Mouse (Mus musculus) CH12.LX (cell line): ENCODE data around the gene Hivep2. TPM values are rescaled to one million over a fixed set of nuclear protein-coding genes. Genes with fewer than 3 reads are reported as not detected.

Source experiments
- DNase-seq: peaks from one replicate; pipeline ENCODE4 v3.0.0-alpha.2; 2013; ENCODE audit errors: extremely low read depth
- H3K27ac ChIP-seq: 2 replicates; pipeline ENCODE4 v1.5.1; 2012; ENCODE audit warnings: low read depth, mild to moderate bottlenecking, control low read depth, moderate library complexity; ENCODE audit not compliant: insufficient read depth
- H3K27me3 ChIP-seq: replicated peaks from 2 replicates; pipeline ENCODE3; 2012; ENCODE audit warnings: inconsistent platforms
- H3K36me3 ChIP-seq, 2 experiments: replicated peaks in 1 of 2; 2 replicates each; pipeline versions ENCODE3 to v1.6.1; 2012; ENCODE audit warnings: inconsistent platforms in 1 of 2, low read length in 1 of 2, mild to moderate bottlenecking in 1 of 2, mixed read lengths in 1 of 2, moderate library complexity in 1 of 2; ENCODE audit not compliant: control insufficient read depth in 1 of 2, insufficient read depth in 1 of 2
- H3K4me1 ChIP-seq, 2 experiments: 2 replicates each; pipeline ENCODE4 v1.6.1; 2012; ENCODE audit warnings: inconsistent platforms in 1 of 2, moderate library complexity in 1 of 2; ENCODE audit not compliant: insufficient read depth in 2 of 2, control insufficient read depth in 1 of 2
- H3K4me2 ChIP-seq: 2 replicates; pipeline ENCODE4 v1.6.1; 2012; ENCODE audit warnings: low read depth, mild to moderate bottlenecking, control low read depth; ENCODE audit not compliant: poor library complexity, insufficient read depth, severe bottlenecking
- H3K4me3 ChIP-seq, 3 experiments: fragments of 150-350 bp in 1 of 3; sonication (generic) in 1 of 3; replicated peaks in 1 of 3; 2 replicates each; pipeline versions ENCODE3 to v1.5.1; 2011 to 2012; ENCODE audit warnings: low read depth in 2 of 3, low read length in 2 of 3, mild to moderate bottlenecking in 2 of 3, moderate library complexity in 2 of 3, control low read depth in 1 of 3, improper control_type of control experiment in 1 of 3, inconsistent platforms in 1 of 3, mixed read lengths in 1 of 3; ENCODE audit not compliant: poor library complexity in 1 of 3
- H3K79me2 ChIP-seq: replicated peaks from 2 replicates; pipeline ENCODE4 v1.6.1; 2012; ENCODE audit warnings: mild to moderate bottlenecking, moderate library complexity; ENCODE audit not compliant: control insufficient read depth, poor library complexity, insufficient read depth, severe bottlenecking; ENCODE audit errors: extremely low read depth
- H3K9ac ChIP-seq: 2 replicates; pipeline ENCODE4 v1.6.1; 2012; ENCODE audit warnings: low read depth, mild to moderate bottlenecking, control low read depth, moderate library complexity; ENCODE audit not compliant: insufficient read depth
- H3K9me3 ChIP-seq: replicated peaks from 2 replicates; pipeline ENCODE3; 2012; ENCODE audit warnings: low read length, inconsistent platforms, mixed read lengths
- BHLHE40 ChIP-seq: IDR thresholded peaks from 2 replicates; pipeline ENCODE4 v1.6.1; 2011; ENCODE audit warnings: mild to moderate bottlenecking, low read depth, low read length, improper control_type of control experiment
- ELF1 ChIP-seq: IDR thresholded peaks from 2 replicates; pipeline ENCODE4 v1.6.1; 2014; ENCODE audit warnings: low read depth, mild to moderate bottlenecking, inconsistent platforms, low read length, improper control_type of control experiment
- EP300 ChIP-seq: IDR thresholded peaks from 2 replicates; pipeline ENCODE4 v1.6.1; 2011; ENCODE audit warnings: low read length, improper control_type of control experiment
- ETS1 ChIP-seq: conservative IDR thresholded peaks from 2 replicates; pipeline ENCODE4 v1.6.1; 2012; ENCODE audit warnings: low read depth, mild to moderate bottlenecking, inconsistent platforms, low read length, improper control_type of control experiment, moderate library complexity
- GABPA ChIP-seq: IDR thresholded peaks from 2 replicates; pipeline ENCODE4 v1.6.1; 2012; ENCODE audit warnings: low read depth, low read length, improper control_type of control experiment, inconsistent platforms; ENCODE audit not compliant: insufficient replicate concordance
- JUN ChIP-seq: IDR thresholded peaks from 2 replicates; pipeline ENCODE4 v1.6.1; 2011; ENCODE audit warnings: low read depth, mild to moderate bottlenecking, low read length, improper control_type of control experiment, moderate library complexity; ENCODE audit not compliant: insufficient read depth
- MAX ChIP-seq: IDR thresholded peaks from 2 replicates; pipeline ENCODE4 v1.6.1; 2011; ENCODE audit warnings: low read length, improper control_type of control experiment
- MXI1 ChIP-seq: IDR thresholded peaks from 2 replicates; pipeline ENCODE4 v1.6.1; 2011; ENCODE audit warnings: mild to moderate bottlenecking, low read depth, low read length, improper control_type of control experiment
- MYC ChIP-seq: IDR thresholded peaks from 2 replicates; pipeline ENCODE4 v1.6.1; 2011; ENCODE audit warnings: low read depth, mild to moderate bottlenecking, improper control_type of control experiment, low read length
- NELFE ChIP-seq: IDR thresholded peaks from 2 replicates; pipeline ENCODE4 v1.6.1; 2011; ENCODE audit warnings: low read depth, low read length, improper control_type of control experiment
- POLR2A ChIP-seq: IDR thresholded peaks from 2 replicates; pipeline ENCODE4 v1.6.1; 2011; ENCODE audit warnings: low read depth, mild to moderate bottlenecking, improper control_type of control experiment, low read length
- POLR2AphosphoS2 ChIP-seq: IDR thresholded peaks from 2 replicates; pipeline ENCODE4 v1.6.1; 2011; ENCODE audit warnings: low read depth, low read length, improper control_type of control experiment
- RAD21 ChIP-seq: IDR thresholded peaks from 2 replicates; pipeline ENCODE4 v1.6.1; 2011; ENCODE audit warnings: low read depth, mild to moderate bottlenecking, low read length, improper control_type of control experiment, moderate library complexity
- SMC3 ChIP-seq: IDR thresholded peaks from 2 replicates; pipeline ENCODE4 v1.6.1; 2011; ENCODE audit warnings: low read depth, low read length, improper control_type of control experiment
- TBP ChIP-seq: conservative IDR thresholded peaks from 2 replicates; pipeline ENCODE4 v1.6.1; 2011; ENCODE audit warnings: low read depth, low read length, improper control_type of control experiment
- UBTF ChIP-seq: IDR thresholded peaks from 2 replicates; pipeline ENCODE4 v1.6.1; 2012; ENCODE audit warnings: low read depth, mild to moderate bottlenecking, inconsistent platforms, low read length, improper control_type of control experiment, moderate library complexity
- ZC3H11A ChIP-seq: IDR thresholded peaks from 2 replicates; pipeline ENCODE4 v1.6.1; 2012; ENCODE audit warnings: low read depth, mild to moderate bottlenecking, inconsistent platforms, low read length, improper control_type of control experiment
- ZKSCAN1 ChIP-seq: IDR thresholded peaks from 2 replicates; pipeline ENCODE4 v1.6.1; 2012; ENCODE audit warnings: low read depth, inconsistent platforms, low read length, improper control_type of control experiment, borderline replicate concordance
- ZMIZ1 ChIP-seq: IDR thresholded peaks from 2 replicates; pipeline ENCODE4 v1.6.1; 2012; ENCODE audit warnings: low read depth, mild to moderate bottlenecking, inconsistent platforms, low read length, improper control_type of control experiment
- dilution Hi-C: fragments of 300-500 bp; cut with MboI; formaldehyde crosslinking; loops from 2 replicates; pipeline ENCODE4 v1.14.3; 2020; ENCODE audit warnings: low sequenced_read_pairs; ENCODE audit not compliant: extremely low pct_unique_long_range_greater_than_20kb, extremely low pct_ligation_motif_present
- in situ Hi-C: fragments of 300-500 bp; cut with MboI; formaldehyde crosslinking; loops from 3 replicates; pipeline ENCODE4 v1.14.3; 2019; ENCODE audit warnings: low sequenced_read_pairs, low pct_ligation_motif_present, low pct_unique_long_range_greater_than_20kb, mixed read lengths
- polyA plus RNA-seq: library from polyadenylated mRNA; unstranded; fragments of >175 nt; gene quantifications from 2 replicates; pipeline ENCODE4 v1.2.1, GENCODE M21; 2012; ENCODE audit warnings: low read depth; ENCODE audit not compliant: insufficient read length
- total RNA-seq, 2 experiments: library from RNA; depleted of rRNA; stranded (reverse); fragments of 300-350 nt in 1 of 2; fragments of >200 nt in 1 of 2; gene quantifications; 2 replicates each; pipeline ENCODE4 v1.2.3; 2012 to 2014

The Hivep2 gene
- total and polyA plus RNA-seq, 3 experiments = 0.59 to 2.7 (median 1.4) TPM

DNA sequence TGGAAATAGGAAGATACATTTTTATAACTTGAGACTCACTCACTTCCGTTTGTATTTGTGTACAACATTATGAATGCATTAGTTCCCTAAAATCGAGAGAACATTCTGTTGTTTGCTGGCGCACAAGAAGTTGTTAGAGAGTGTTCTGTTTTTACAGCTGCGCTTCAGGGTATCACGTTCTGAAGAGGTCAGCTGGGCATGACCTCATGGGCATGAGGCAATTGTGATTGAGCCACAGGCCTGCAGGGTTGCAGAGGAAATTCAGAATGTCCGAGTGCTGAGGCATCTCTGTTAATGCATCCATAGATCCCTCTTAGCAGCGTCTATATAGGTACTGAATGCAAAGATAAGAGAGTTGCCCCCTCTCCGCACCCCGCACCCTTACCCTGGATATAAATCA, 22.4 kb downstream of the Hivep2 start:
- H3K79me2 ChIP-seq = peaks cover 2% of the 10 kb centered on the region; the same call in 1 of the 2 replicates
- H3K4me3 ChIP-seq = no peak overlapping the region
- no peak for DNase-seq
- no peak overlapping the region for H3K9ac ChIP-seq
- peaks cover 32 to 56% of the 10 kb centered on the region in 2 experiments for H3K4me1 ChIP-seq
- no peak overlapping the region for H3K4me2 ChIP-seq
- no peaks in the 10 kb centered on the region for H3K27me3 ChIP-seq
- dilution Hi-C loops (no loop called here), in situ Hi-C loops (no loop called here)
- TF ChIP-seq ETS1 (peak; percentile 38; the same call in 1 of the 2 replicates), BHLHE40 (peak; percentile 44; the same call in 1 of the 2 replicates), EP300 (no peak), TBP (no peak), JUN (no peak), MAX (no peak), POLR2AphosphoS2 (no peak), GABPA (no peak), POLR2A (no peak)
- H3K9me3 ChIP-seq = no peaks in the 10 kb centered on the region
- no peaks in the 10 kb centered on the region for H3K36me3 ChIP-seq
- H3K27ac ChIP-seq = no peak overlapping the region

DNA sequence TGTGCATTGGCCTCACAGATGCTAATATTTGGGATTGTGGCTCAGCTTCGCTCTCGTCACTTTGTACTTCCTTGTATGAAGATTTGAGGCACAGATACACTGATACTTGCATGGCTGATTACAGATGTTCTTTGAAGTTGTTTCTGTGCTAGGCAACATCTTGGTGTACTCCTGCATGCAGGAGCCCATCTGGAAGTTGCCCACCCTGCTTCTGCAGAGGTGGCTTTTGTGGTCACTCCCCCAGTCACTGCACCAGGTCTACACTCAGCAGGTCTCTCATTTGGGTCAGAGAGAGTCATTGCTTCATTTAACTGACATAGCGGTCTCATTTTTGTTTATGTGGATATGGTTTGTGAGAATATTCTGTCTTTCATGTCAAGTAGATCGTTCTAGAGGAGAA, 22.9 kb downstream of the Hivep2 start:
- dilution Hi-C loops = no loop called here
- no peak overlapping the region for H3K9ac ChIP-seq
- peaks cover 2% of the 10 kb centered on the region; the same call in 1 of the 2 replicates for H3K79me2 ChIP-seq
- no peak for DNase-seq
- H3K36me3 ChIP-seq = no peaks in the 10 kb centered on the region
- no peak overlapping the region for H3K4me2 ChIP-seq
- H3K4me3 ChIP-seq = no peak overlapping the region
- no peaks in the 10 kb centered on the region for H3K9me3 ChIP-seq
- H3K27ac ChIP-seq = no peak overlapping the region
- no peaks in the 10 kb centered on the region for H3K27me3 ChIP-seq
- in situ Hi-C loops = no loop called here
- H3K4me1 ChIP-seq = peaks cover 30 to 57% of the 10 kb centered on the region in 2 experiments
- no peak for TF ChIP-seq ZKSCAN1
- TF ChIP-seq UBTF = no peak
- TF ChIP-seq GABPA = no peak
- no peak for TF ChIP-seq RAD21
- TF ChIP-seq JUN = no peak
- TF ChIP-seq ZC3H11A = no peak
- TF ChIP-seq MXI1 = no peak
- TF ChIP-seq POLR2AphosphoS2 = no peak
- no peak for TF ChIP-seq SMC3
- TF ChIP-seq MYC = no peak
- TF ChIP-seq ELF1 = no peak
- TF ChIP-seq ZMIZ1 = no peak
- no peak for TF ChIP-seq BHLHE40
- no peak for TF ChIP-seq NELFE
- TF ChIP-seq EP300 = no peak
- TF ChIP-seq, all 38 proteins: peak for 0
